Mouse (Mus musculus): ENCODE results near the gene Hoxa11. TPM values are rescaled to one million over a fixed set of nuclear protein-coding genes. Genes with fewer than 3 reads are reported as not detected.

Hoxa11 gene
- polyA plus RNA-seq, 1 experiment from 2014 or later = not detected

DNA sequence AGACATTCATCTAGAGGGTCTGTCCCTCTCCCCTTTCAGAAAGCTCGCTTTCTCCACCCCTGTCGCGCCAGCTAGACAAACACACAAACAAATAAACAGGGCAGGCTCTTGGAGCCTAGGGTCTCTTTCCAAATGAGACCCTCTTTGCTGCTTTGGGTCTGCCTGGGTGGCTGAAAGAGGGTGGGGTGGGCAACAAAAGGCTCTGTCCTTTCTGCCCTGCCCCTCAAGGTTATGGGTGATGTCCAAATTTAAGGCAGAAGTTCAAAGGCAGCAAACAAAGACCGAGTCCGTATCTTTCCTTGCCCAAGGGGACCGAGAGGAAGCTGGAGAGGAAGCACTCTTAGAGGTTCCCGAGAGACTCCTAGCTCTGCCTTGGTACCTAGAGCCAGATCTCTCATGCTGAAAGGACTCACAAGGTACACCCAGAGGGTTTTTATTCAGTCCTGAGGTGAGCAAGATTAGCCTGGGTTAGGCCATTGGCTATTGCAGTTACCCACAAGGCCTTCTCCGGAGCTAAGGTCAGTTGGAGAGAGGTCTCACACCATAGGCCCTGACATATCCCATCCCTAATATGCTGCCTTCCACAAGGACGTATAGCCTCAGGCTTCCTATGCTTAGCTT is 4.5 kb downstream of the Hoxa11 start:
- Histone ChIP-seq H3K27me3 (replicated peaks; ENCODE audit: low read depth, poor library complexity, severe bottlenecking) (peaks cover 100% of the 10 kb centered on the region), H3K4me1 (peaks cover 11% of the 10 kb centered on the region; the same call in 1 of the 2 replicates), H3K36me3 (replicated peaks) (no peaks in the 10 kb centered on the region), H3K4me3 (no peak overlapping the region), H3K9me3 (no peaks in the 10 kb centered on the region), H3K27ac (replicated peaks) (no peak overlapping the region)
- peak; percentile 34 for DNase-seq (ENCODE audit: low spot score)
- 4% methylated on average over 9 of the region's 9 CpGs for WGBS

DNA sequence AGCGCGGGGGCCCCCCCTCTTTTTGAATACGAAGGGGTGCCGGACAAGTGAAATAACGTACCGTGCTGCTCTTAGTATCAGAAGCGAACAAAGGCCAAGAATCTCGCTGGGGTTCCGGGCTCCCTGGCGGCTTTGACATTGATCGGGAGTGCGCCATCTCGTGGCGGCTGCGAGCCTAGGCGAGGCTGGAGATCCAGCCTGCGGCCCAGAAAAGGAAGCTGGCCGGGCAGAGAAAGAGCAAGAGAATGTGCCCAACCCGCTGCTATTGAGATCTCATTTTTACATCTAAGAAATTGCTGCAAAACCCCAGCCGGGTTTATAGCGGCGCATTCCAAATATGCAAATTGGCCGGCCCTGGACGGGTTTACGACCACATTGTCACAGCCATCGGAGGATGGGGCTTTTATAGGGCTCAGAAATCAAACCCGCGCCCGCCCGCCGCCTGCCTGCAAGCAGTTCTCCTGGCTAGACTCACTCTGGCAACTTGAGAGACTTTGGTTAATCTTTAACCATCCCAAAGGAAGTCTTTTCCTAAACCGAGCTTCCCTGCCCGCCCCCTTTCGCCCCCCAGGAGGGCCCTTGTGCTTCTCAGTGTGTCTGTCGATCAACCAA is 5.1 kb downstream of the Hoxa11 start, which contains the start of gene Hoxa10:
Gene Hoxa10 (minus strand): TSS at position 466 of the 612 bp plus-strand sequence.
- under 1% methylated on average over 35 of the region's 35 CpGs for WGBS
- peak; percentile 90 for DNase-seq (ENCODE audit: low spot score)
- Histone ChIP-seq H3K9me3 (no peaks in the 10 kb centered on the region), H3K27me3 (replicated peaks; ENCODE audit: low read depth, poor library complexity, severe bottlenecking) (peaks cover 100% of the 10 kb centered on the region), H3K4me1 (peaks cover 11% of the 10 kb centered on the region; the same call in 1 of the 2 replicates), H3K36me3 (replicated peaks) (no peaks in the 10 kb centered on the region), H3K4me3 (peak within 1 kb of the TSS; percentile 27; the same call in 1 of the 2 replicates), H3K27ac (replicated peaks) (no peak within 1 kb of the TSS)

DNA sequence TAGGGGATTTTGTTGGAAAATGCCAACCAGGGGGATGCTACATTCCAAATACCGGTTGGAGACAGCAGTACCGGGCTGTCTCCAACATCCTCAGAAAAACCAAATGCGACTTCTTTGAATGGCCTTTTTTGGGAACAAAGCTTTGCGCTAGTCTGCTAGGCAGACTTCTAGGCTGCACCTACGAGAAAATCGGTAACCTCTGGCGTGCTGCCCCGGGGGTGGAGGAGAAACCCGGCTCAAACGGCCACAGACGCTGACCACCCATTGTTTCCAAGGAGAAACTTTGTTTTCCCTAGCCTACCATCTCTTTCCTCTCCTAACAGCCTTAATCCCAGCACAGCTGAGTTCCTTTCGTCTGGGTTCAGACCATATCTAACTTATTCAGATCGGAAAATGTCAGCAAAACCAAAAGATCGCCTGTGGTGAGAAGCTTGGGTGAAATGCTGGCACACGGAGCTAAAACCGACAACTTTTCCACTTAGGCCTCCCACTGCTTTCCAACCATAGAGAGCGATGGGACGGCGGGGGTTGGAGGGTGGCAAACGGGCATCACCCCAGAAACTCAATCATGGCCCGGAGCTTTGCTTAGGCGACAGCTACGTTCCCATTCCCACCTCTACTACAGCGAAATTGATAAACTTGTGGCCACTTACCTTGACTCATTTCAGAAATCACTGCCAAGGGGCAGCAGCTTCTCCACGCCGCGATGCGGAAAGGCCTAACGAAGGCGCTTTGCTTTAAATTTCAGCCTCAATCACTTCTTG is 5.8 kb downstream of the Hoxa11 start:
- Histone ChIP-seq H3K27ac (replicated peaks) (no peak overlapping the region), H3K4me1 (peaks cover 5% of the 10 kb centered on the region; the same call in 1 of the 2 replicates), H3K36me3 (replicated peaks) (no peaks in the 10 kb centered on the region), H3K27me3 (replicated peaks; ENCODE audit: low read depth, poor library complexity, severe bottlenecking) (peaks cover 100% of the 10 kb centered on the region), H3K4me3 (peak overlapping the region; percentile 27; the same call in 1 of the 2 replicates), H3K9me3 (no peaks in the 10 kb centered on the region)
- no peak for DNase-seq (ENCODE audit: low spot score)
- WGBS = 2% methylated on average over 30 of the region's 30 CpGs

DNA sequence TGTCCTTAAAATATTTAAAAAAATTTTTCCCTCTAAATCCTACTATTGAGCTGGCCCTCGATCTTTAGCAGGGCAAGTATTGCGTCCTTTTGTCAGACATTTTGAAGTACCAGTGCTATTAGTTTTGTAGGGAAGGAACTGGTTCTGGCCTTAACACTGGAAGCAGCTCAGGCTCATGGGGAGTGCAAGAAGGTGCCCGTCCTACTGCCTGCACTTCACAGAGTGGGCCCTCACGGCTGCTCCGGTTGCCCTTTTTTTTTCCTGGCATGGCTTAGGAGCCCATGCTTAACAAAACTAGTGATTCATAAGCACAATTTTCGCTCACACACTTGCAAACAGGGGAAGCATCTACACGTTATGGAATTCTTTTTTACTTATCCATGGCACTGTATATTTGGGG is 6.6 kb downstream of the Hoxa11 start:
- Histone ChIP-seq H3K27me3 (replicated peaks; ENCODE audit: low read depth, poor library complexity, severe bottlenecking) (peaks cover 100% of the 10 kb centered on the region), H3K27ac (replicated peaks) (no peak overlapping the region)

DNA sequence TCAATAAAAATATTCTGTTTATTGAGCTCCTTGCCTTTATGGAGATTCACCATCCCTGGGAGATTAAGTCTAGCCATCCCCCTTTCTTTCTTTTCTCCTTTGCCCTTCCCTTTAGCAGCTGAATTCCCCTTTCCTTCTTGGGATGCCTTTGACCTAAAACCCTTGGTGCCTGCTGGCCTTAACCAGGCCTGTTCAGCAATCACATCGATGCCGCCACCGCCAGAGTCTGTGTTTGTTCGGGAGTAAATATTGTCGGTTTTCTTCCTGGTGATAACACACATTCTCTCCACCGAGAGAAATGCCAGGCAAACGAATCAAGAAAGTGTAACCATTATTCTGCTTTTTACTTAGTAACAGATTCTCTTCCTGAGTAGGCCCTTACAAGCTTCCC is 7.5 kb downstream of the Hoxa11 start:
- 1% methylated on average over 7 of the region's 7 CpGs for WGBS

More for the DNA sequence above, 6.6 kb downstream of the Hoxa11 start:
- no peaks in the 10 kb centered on the region for H3K36me3 ChIP-seq (replicated peaks)
- 1% methylated on average over 7 of the region's 7 CpGs for WGBS
- no peaks in the 10 kb centered on the region for H3K9me3 ChIP-seq
- no peak overlapping the region for H3K4me3 ChIP-seq
- peak; percentile 54 for DNase-seq (ENCODE audit: low spot score)
- peaks cover 11% of the 10 kb centered on the region; the same call in 1 of the 2 replicates for H3K4me1 ChIP-seq

DNA sequence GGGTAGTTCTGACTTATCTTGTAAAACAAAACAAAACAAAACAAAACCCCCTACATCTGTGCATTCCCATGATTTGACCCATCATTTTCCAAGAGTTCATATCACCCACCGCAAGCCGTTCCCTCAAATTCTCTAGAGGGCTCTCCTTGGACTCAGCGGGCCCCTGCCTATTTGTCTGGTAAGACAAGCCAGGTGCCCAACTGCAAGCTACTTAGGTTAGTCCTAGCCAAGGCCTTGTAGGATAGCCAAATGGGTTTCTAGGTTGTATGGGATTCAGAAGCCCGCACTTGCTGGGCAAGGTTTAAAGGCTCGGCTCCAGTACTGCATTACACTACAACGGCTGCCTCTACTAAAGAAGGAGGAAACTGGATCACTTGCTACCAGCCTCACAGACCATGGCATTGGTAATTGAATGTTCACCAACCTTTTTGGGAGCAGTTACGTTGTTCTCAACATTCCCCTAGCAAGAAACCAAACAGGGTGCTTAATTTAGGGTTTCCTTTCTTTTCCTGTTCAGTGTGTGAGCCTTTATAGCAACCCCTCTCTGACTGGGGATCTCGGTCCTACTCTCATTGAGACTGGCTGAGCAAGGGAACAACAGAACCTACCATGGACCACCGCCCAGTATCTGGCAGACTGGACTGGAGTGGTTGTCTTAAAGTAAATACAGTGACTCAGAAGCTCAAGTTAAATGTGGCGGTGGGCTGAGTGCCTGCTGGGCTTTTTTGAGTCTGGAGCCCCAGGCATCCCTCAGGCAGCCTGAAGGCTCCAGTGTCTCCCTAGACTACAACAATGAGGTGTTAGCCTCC is 8.1 kb downstream of the Hoxa11 start:
- no peaks in the 10 kb centered on the region for H3K9me3 ChIP-seq
- H3K27me3 ChIP-seq (replicated peaks; ENCODE audit: low read depth, poor library complexity, severe bottlenecking) = peaks cover 100% of the 10 kb centered on the region
- peaks cover 6% of the 10 kb centered on the region; the same call in 1 of the 2 replicates for H3K4me1 ChIP-seq
- H3K4me3 ChIP-seq = no peak overlapping the region
- 7% methylated on average over 10 of the region's 10 CpGs for WGBS
- no peak overlapping the region for H3K27ac ChIP-seq (replicated peaks)
- H3K36me3 ChIP-seq (replicated peaks) = no peaks in the 10 kb centered on the region
- peak; percentile 40 for DNase-seq (ENCODE audit: low spot score)

More for the DNA sequence above, 7.5 kb downstream of the Hoxa11 start:
- Histone ChIP-seq H3K4me3 (no peak overlapping the region), H3K36me3 (replicated peaks) (no peaks in the 10 kb centered on the region), H3K27ac (replicated peaks) (no peak overlapping the region), H3K4me1 (peaks cover 6% of the 10 kb centered on the region; the same call in 1 of the 2 replicates), H3K27me3 (replicated peaks; ENCODE audit: low read depth, poor library complexity, severe bottlenecking) (peaks cover 100% of the 10 kb centered on the region), H3K9me3 (no peaks in the 10 kb centered on the region)
- DNase-seq (ENCODE audit: low spot score) = peak; percentile 36

DNA sequence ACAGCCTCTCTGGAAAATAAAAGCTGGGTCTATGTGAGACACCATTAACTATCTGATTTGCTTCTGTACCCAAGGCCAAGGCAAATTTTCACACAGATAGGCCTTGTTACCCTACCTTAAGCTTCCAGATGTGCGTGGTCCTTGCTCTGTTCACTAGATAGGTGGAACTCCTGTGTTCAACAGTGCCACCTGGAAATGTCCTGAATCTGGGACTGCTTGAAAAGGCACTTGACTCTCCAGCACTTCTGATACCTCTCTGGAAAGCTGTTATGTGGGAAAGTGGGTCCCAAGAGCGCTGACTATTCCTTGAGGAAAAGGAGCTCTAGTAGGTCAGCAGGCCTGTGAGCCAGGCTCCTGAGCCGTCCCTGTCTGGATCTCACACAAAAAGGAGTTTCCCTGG is 8.8 kb downstream of the Hoxa11 start:
- Histone ChIP-seq H3K27me3 (replicated peaks; ENCODE audit: low read depth, poor library complexity, severe bottlenecking) (peaks cover 100% of the 10 kb centered on the region), H3K27ac (replicated peaks) (no peak overlapping the region), H3K4me1 (peaks cover 6% of the 10 kb centered on the region; the same call in 1 of the 2 replicates), H3K36me3 (replicated peaks) (no peaks in the 10 kb centered on the region), H3K4me3 (no peak overlapping the region), H3K9me3 (no peaks in the 10 kb centered on the region)
- peak; percentile 29 for DNase-seq (ENCODE audit: low spot score)
- 7% methylated on average over 3 of the region's 3 CpGs for WGBS

DNA sequence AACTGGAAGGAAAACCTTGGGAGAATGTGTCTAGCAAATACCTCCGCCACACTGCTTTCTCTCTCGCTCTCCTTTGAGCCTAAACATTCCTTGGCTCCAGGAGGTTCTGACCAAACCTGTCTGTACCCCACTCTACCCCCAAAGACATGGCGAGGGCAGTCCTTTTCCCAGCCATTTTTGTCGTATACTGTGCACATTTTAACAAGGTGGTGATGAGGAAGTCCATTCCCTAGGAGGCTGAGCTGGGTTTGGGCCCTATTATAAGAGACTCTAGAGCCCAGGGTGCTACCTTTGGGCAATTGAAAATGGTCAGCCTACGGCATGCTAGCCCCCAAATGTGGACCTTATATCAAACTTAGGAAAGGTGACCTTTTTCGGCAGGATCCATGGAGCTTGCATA is 9.7 kb downstream of the Hoxa11 start:
- no peak overlapping the region for H3K27ac ChIP-seq (replicated peaks)
- DNase-seq (ENCODE audit: low spot score) = peak; percentile 16
- no peak overlapping the region for H3K4me3 ChIP-seq
- no peaks in the 10 kb centered on the region for H3K36me3 ChIP-seq (replicated peaks)
- peaks cover 6% of the 10 kb centered on the region; the same call in 1 of the 2 replicates for H3K4me1 ChIP-seq
- H3K27me3 ChIP-seq (replicated peaks; ENCODE audit: low read depth, poor library complexity, severe bottlenecking) = peaks cover 100% of the 10 kb centered on the region
- H3K9me3 ChIP-seq = no peaks in the 10 kb centered on the region
- 17% methylated on average over 6 of the region's 6 CpGs for WGBS

DNA sequence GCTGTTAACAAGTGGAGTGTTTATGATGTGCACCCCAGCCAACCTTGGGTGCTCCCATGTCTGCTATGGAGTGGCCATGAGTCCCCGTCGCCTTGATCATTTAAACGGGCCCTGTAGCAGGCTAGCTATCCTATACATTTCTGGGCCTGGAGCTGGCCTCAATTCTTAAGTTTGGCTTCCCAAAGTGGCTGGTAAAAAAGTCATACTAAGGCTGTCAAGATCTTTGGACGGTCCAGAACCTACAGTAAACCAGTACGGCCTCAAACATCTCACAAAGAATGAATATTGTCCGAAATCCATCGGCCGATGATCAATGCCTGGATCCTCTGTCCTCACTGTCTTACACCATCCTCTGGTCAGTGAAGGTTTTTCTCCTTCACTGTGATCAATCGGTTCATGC is 10.3 kb downstream of the Hoxa11 start:
- H3K4me3 ChIP-seq = no peak overlapping the region
- no peaks in the 10 kb centered on the region for H3K9me3 ChIP-seq
- peaks cover 9% of the 10 kb centered on the region; the same call in 1 of the 2 replicates for H3K4me1 ChIP-seq
- H3K36me3 ChIP-seq (replicated peaks) = no peaks in the 10 kb centered on the region
- H3K27ac ChIP-seq (replicated peaks) = no peak overlapping the region
- peaks cover 100% of the 10 kb centered on the region for H3K27me3 ChIP-seq (replicated peaks; ENCODE audit: low read depth, poor library complexity, severe bottlenecking)
- WGBS = 29% methylated on average over 9 of the region's 9 CpGs
- peak; percentile 35 for DNase-seq (ENCODE audit: low spot score)

DNA sequence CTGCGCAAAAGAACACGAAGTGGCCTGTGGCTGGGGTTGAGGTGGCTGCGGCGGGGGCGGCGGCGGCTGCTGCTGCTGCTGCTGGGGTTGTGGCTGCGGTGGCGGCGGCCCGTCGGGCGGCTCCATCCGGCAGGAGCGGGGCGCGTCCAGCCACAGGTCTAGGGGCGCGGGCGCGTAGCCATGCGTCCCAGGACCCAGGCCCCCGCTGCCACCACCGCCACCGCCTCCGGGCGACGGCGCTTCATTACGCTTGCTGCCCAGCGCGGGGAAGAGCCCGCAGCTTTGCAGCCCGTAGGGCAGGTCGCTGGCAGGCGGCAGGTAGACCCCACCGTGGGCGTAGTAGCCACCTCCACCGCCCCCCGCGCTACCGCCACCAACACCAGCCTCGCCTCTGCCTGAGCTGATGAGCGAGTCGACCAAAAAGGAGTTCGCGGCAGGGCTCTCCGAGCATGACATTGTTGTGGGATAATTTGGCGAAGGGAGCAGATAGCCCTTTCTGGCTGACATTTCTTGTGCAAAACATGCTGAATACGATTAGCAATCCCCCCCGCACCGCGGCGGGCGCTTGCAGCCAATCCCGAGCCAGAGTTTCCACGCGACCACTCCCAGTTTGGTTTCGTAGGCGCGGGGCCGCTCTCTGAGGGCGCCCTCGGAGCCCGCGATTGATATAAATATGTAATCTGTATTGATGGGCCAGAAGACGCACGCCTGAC is 11.0 kb downstream of the Hoxa11 start:
- Histone ChIP-seq H3K4me3 (no peak overlapping the region), H3K36me3 (replicated peaks) (no peaks in the 10 kb centered on the region), H3K9me3 (no peaks in the 10 kb centered on the region), H3K4me1 (peaks cover 9% of the 10 kb centered on the region; the same call in 1 of the 2 replicates), H3K27me3 (replicated peaks; ENCODE audit: low read depth, poor library complexity, severe bottlenecking) (peaks cover 100% of the 10 kb centered on the region), H3K27ac (replicated peaks) (no peak overlapping the region)
- peak; percentile 49 for DNase-seq (ENCODE audit: low spot score)
- WGBS = 1% methylated on average over 68 of the region's 68 CpGs

DNA sequence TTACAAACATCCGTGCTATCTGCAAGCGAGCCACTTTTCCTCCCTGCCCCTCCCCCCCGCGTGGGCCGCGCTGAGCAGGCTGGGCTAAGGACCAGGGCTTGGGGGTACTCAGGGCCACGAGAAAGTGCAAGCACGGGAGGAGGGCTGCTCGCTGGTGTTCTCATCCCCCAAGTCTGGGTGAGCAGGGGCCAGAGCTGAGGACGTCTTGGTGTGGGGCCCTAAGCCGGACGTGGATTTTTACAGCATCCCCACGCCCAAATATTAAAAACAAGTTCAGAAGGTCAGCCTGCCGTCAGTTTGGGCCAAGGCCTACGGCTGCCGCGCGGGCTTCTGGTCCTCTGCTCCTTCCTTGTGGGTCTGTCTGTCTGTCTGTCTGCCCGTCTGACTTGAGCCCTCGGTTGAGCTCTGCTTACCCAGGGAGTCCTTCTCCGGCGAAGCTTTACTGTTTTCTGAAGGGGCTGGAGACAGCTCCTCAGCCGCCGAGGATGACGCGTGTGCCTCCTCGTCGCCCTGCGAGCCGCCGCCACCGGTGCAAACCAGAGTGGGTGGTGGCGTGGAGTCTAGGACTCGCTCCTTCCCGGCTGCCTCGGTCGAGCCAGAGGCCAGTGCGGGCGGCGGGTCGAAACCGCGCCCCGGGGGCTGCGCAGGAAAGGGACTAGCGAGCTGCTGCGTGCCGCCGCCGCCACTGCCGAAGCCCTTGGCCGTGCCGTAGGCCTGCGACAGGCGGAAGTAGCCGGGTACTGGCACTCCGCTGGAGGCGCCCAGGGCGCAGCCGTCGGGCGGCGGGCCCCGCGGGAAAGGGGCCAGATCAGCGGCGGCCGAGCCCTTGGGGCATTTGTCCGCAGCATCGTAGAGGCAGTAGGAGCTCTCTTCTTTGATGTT is 11.8 kb downstream of the Hoxa11 start:
- Histone ChIP-seq H3K4me1 (peaks cover 9% of the 10 kb centered on the region; the same call in 1 of the 2 replicates), H3K27me3 (replicated peaks; ENCODE audit: low read depth, poor library complexity, severe bottlenecking) (peaks cover 100% of the 10 kb centered on the region), H3K4me3 (no peak overlapping the region), H3K36me3 (replicated peaks) (no peaks in the 10 kb centered on the region), H3K9me3 (no peaks in the 10 kb centered on the region), H3K27ac (replicated peaks) (no peak overlapping the region)
- DNase-seq (ENCODE audit: low spot score) = peak; percentile 60
- WGBS = 1% methylated on average over 70 of the region's 70 CpGs
